Mouse (Mus musculus) adrenal gland, postnatal 14 days (tissue): ENCODE measurements at regions not wholly inside any gene's neighbourhood (a gene's known extent, or its start where the extent isn't known, plus 50 kb on each side); places are given as distances from the start of the nearest gene placed in this dataset.

Experiments
- DNase-seq: peaks from one replicate; pipeline ENCODE4 v3.0.0; 2021; ENCODE audit warnings: mixed read lengths

DNA sequence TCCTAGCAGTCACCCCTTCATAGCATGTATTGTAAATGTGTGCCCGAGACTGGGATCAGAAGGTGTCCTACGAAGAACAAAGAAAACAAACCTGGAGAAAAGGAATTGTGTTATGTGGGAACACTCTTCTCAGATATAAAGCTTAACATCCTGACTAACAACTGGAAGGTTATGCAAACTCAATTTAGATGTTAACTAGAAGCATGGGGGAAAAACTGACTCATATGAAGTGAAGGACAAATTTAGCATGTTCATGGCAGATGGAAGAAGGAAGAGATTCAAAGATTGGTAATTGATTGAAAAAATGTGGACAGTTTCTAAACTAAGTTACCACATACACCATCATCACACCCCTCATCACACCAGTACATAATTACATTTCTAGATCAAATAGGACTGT is 1307.1 kb upstream of the Gm7489 start:
- no peak for DNase-seq

DNA sequence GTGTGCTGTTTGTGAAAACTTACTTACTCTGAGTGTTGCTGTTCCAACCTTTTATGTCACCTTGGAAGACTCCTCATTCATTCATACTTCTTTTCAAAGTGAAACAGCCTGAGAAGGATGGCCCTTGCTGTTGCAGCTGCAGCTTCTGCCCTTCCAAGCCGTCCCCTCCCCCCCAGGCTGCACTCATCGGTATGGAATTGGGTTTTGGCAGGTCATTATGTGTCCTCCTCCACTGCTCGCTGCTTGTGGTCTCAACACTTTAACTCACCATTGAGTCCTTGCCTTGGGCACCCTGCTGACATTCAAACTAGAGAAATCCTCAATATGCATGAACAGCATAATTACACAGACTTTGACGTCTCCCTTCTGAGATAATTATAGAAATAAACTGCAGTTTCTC is 1295.3 kb upstream of the Gm7489 start:
- no peak for DNase-seq

DNA sequence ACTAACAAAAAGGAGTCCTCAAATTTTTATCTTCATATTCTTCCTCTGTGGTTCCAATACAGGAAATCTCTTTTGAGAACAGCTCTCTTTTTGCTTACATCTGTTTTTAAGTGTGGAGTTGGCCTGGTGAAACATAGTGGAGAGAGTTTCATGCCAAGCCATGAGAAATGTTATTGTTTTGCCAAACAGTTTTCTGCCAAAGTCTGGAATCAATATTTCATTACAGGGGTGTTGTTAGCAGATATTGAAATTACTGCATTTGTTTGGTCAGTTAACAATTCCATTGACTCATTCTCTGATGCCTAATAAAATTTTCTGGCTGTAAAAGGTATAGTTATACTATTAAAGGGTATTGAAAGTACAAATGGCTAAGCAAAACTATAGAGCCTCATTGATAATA is 1285.2 kb upstream of the Gm7489 start:
- no peak for DNase-seq

DNA sequence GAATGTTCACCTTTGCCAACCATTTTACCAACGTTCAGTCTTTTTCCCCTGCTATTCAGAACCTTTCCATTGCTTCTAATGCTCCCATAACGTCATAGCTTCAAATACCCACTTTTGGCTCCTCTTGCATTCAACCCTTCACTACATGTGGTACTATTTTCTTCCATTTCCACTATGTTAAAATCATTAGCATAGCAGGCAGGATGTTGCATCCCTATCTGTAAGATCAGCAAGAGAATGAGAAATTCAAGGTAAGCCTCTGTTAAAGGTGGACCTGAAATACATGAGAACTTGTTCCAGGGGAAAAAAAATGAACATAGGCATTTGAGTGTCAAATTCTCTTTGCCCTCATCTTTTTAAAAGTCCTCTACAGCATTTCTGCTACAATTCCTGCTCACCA is 1284.7 kb upstream of the Gm7489 start:
- DNase-seq, result no peak

DNA sequence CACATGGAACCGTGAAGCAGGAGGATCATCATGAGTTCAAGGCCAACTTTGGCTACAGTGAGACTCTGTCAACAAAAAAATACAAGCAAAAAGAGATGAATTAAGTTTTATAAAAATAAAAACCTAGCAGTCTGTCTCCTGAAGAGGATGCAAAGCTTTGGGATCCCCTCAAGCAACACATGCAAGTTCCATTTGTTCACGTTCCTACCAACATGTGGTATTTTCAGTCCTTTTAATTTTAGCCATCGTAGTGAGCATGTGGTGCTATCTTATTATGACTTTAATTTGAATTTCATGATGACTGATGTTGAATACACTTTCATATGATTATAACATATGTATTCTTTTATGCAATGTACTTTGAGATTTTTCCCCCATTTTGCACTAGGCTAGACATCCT is 1244.9 kb upstream of the Gm7489 start:
- no peak for DNase-seq

DNA sequence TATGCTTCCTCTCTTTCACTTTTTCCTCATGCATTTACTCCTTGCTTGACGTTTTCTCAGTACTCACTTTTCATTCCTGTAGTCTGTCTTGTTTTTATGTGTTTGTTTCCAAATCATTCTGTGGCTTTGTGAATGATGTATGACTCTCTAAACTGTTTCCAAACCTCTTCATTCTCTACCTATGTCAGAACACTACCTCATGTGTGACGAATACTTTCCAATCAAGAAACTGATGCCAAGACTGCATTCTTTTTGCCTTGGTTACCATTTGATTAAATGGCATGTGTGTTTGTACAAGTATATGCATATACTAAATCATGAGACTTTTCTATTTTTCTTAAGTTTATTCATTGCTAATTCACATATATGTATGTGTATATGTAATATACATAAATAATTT is 1238.7 kb upstream of the Gm7489 start:
- no peak for DNase-seq

DNA sequence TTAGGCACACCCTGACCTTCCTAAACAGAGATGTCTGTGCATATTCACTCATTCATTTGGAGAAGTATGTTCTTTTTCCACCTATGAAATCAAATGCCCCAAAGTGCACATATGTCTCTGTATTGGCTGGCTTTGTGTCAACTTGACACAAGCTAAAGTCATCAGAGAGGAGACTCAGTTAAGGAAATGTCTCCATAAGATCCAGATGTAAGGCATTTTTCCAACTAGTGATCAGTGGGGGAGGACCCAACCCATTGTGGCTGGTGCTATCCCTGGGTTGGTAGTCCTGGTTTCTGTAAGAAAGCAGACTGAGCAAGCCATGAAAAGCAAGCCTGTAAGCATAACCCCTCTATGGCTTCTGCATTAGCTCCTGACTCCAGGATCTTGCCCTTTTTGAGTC is 1226.8 kb upstream of the Gm7489 start:
- DNase-seq, result no peak
